Mouse (Mus musculus): ENCODE data around the gene Rubcnl.
A peak's percentile ranks its signal among the peaks of the same experiment; 100 is the strongest.

Gene Rubcnl

GRCm38 (mm10) chr14:75015856-75016714 lies at the start of gene Rubcnl:
Gene Rubcnl (plus strand): TSS chr14:75016027.
- DNase-seq (ENCODE audit: low spot score), result peak; percentile 84

- no peak for DNase-seq (ENCODE audit: low spot score)
Measured at GRCm38 (mm10) chr14:74972216-74972615, 43.6 kb upstream of the Rubcnl start.

- DNase-seq (ENCODE audit: low spot score), result no peak
Measured at GRCm38 (mm10) chr14:74972687-74973086, 43.1 kb upstream of the Rubcnl start.

GRCm38 (mm10) chr14:74974136-74974651 lies 41.6 kb upstream of the Rubcnl start:
- no peak for DNase-seq (ENCODE audit: low spot score)

GRCm38 (mm10) chr14:74976972-74977371 lies 38.9 kb upstream of the Rubcnl start:
- DNase-seq (ENCODE audit: low spot score), result no peak

- no peak for DNase-seq (ENCODE audit: low spot score)
Measured at GRCm38 (mm10) chr14:74981016-74981415, 34.8 kb upstream of the Rubcnl start.

- DNase-seq (ENCODE audit: low spot score), result no peak
Measured at GRCm38 (mm10) chr14:74983079-74983478, 32.7 kb upstream of the Rubcnl start.

GRCm38 (mm10) chr14:74984817-74985391 lies 30.9 kb upstream of the Rubcnl start:
- no peak for DNase-seq (ENCODE audit: low spot score)

GRCm38 (mm10) chr14:74985658-74986057 lies 30.2 kb upstream of the Rubcnl start:
- DNase-seq (ENCODE audit: low spot score), result no peak

GRCm38 (mm10) chr14:74986527-74986926 lies 29.3 kb upstream of the Rubcnl start:
- DNase-seq (ENCODE audit: low spot score), result no peak

- DNase-seq (ENCODE audit: low spot score), result no peak
Measured at GRCm38 (mm10) chr14:74989322-74989721, 26.5 kb upstream of the Rubcnl start.

GRCm38 (mm10) chr14:74989909-74990308 lies 25.9 kb upstream of the Rubcnl start:
- no peak for DNase-seq (ENCODE audit: low spot score)

- peak; percentile 78 for DNase-seq (ENCODE audit: low spot score)
Measured at GRCm38 (mm10) chr14:74990504-74990903, 25.3 kb upstream of the Rubcnl start.

- DNase-seq (ENCODE audit: low spot score), result no peak
Measured at GRCm38 (mm10) chr14:74996556-74996955, 19.3 kb upstream of the Rubcnl start.

GRCm38 (mm10) chr14:74997041-74997440 lies 18.8 kb upstream of the Rubcnl start:
- no peak for DNase-seq (ENCODE audit: low spot score)

- DNase-seq (ENCODE audit: low spot score), result no peak
Measured at GRCm38 (mm10) chr14:75001364-75001763, 14.5 kb upstream of the Rubcnl start.

GRCm38 (mm10) chr14:75003356-75003755 lies 12.5 kb upstream of the Rubcnl start:
- no peak for DNase-seq (ENCODE audit: low spot score)

GRCm38 (mm10) chr14:75005478-75006199 lies 10.2 kb upstream of the Rubcnl start:
- DNase-seq (ENCODE audit: low spot score), result no peak

GRCm38 (mm10) chr14:75010346-75010745 lies 5.5 kb upstream of the Rubcnl start:
- DNase-seq (ENCODE audit: low spot score), result no peak

GRCm38 (mm10) chr14:75010986-75011655 lies 4.7 kb upstream of the Rubcnl start:
- peak; percentile 28 for DNase-seq (ENCODE audit: low spot score)

- DNase-seq (ENCODE audit: low spot score), result no peak
Measured at GRCm38 (mm10) chr14:75016715-75017020, 841 bp downstream of the Rubcnl start.

GRCm38 (mm10) chr14:75017277-75017676 lies 1.4 kb downstream of the Rubcnl start:
- no peak for DNase-seq (ENCODE audit: low spot score)

Measured in adipocyte (in vitro differentiated cells).